Mouse (Mus musculus) heart, postnatal 0 days (tissue): ENCODE data around the gene Ntrk3. TPM values are rescaled to one million over a fixed set of nuclear protein-coding genes. Genes with fewer than 3 reads are reported as not detected.

ENCODE experiments used
- ATAC-seq: fragments of 200-750 bp; cut with Nextera tagmentation; 2 replicates; pipeline ENCODE4 v1.8.0; 2017; ENCODE audit warnings: low read depth, moderate number of reproducible peaks, moderate library complexity; ENCODE audit not compliant: insufficient read depth
- DNase-seq: peaks from one replicate; pipeline ENCODE4 v3.0.0-alpha.2; 2016; ENCODE audit warnings: low spot score
- H3K27ac ChIP-seq: fragments of 300-500 bp; sonication (generic); 2 replicates; pipeline ENCODE4 v1.5.1; 2014; ENCODE audit warnings: low read depth, mild to moderate bottlenecking
- H3K27me3 ChIP-seq: fragments of 300-500 bp; sonication (generic); 2 replicates; pipeline ENCODE4 v1.6.1; 2014; ENCODE audit warnings: low read length, mixed read lengths; ENCODE audit not compliant: control insufficient read depth, insufficient read depth
- H3K36me3 ChIP-seq: fragments of 300-500 bp; sonication (generic); replicated peaks from 2 replicates; pipeline ENCODE4 v1.6.1; 2014; ENCODE audit warnings: low read length, mixed read lengths; ENCODE audit not compliant: control insufficient read depth, insufficient read depth
- H3K4me1 ChIP-seq: fragments of 300-500 bp; sonication (generic); 2 replicates; pipeline ENCODE4 v1.6.1; 2014; ENCODE audit warnings: antibody characterized with exemption; ENCODE audit not compliant: control insufficient read depth, insufficient read depth
- H3K4me2 ChIP-seq: fragments of 300-500 bp; sonication (generic); 2 replicates; pipeline ENCODE4 v1.6.1; 2014; ENCODE audit warnings: low read depth, mild to moderate bottlenecking, low read length, moderate library complexity
- H3K4me3 ChIP-seq: fragments of 300-500 bp; sonication (generic); 2 replicates; pipeline ENCODE4 v1.5.1; 2014; ENCODE audit warnings: low read depth, low read length
- H3K9ac ChIP-seq: fragments of 300-500 bp; sonication (generic); replicated peaks from 2 replicates; pipeline ENCODE4 v1.6.1; 2014; ENCODE audit warnings: low read depth, low read length, mixed read lengths
- H3K9me3 ChIP-seq: fragments of 300-500 bp; sonication (generic); replicated peaks from 2 replicates; pipeline ENCODE4 v1.6.1; 2016; ENCODE audit warnings: low read length; ENCODE audit not compliant: control insufficient read depth
- CTCF ChIP-seq: IDR thresholded peaks from 2 replicates; pipeline ENCODE4 v1.5.1; 2016; ENCODE audit warnings: antibody characterized with exemption, control low read depth, low read depth
- EP300 ChIP-seq: IDR thresholded peaks from 2 replicates; pipeline ENCODE4 v1.6.1; 2016; ENCODE audit warnings: antibody characterized with exemption, low read depth
- WGBS: fragments of 180-500 bp; shearing (Covaris S2); extraction: QIAGEN DNeasy Blood & Tissue Kit; methylation state at CpG from one replicate; pipeline ENCODE4 v1.1.7; 2014; 5-methylcytosine and 5-hydroxymethylcytosine counted together
- polyA plus RNA-seq: library from polyadenylated mRNA; unstranded; fragments of >200 nt; fragmentation: Nextera tagmentation; extraction: Ambion mirVana; gene quantifications from 2 replicates; pipeline ENCODE4 v1.2.1, GENCODE M21; 2015
- total RNA-seq: library from RNA; depleted of rRNA; stranded (reverse); fragments of >200 nt; gene quantifications from 2 replicates; pipeline ENCODE4 v1.2.3, GENCODE M21; 2014; ENCODE audit warnings: low replicate concordance

The Ntrk3 gene
- total and polyA plus RNA-seq, 2 experiments from 2014 or later, result 1.1 to 4.2 TPM

- Histone ChIP-seq H3K4me2 (no peak overlapping the region), H3K4me1 (no peaks in the 10 kb centered on the region), H3K4me3 (no peak overlapping the region), H3K27ac (no peak overlapping the region), H3K36me3 (no peaks in the 10 kb centered on the region), H3K9ac (no peak overlapping the region), H3K27me3 (no peaks in the 10 kb centered on the region), H3K9me3 (no peaks in the 10 kb centered on the region)
- DNase-seq (no peak), ATAC-seq (no peak)
- 59% methylated on average over 4 of the region's 4 CpGs for WGBS
- TF ChIP-seq CTCF, result no peak
- no peak for TF ChIP-seq EP300
These were observed 557.7 kb downstream of the Ntrk3 start for GRCm38 (mm10) chr7:78179996-78180665.

- Histone ChIP-seq H3K4me1 (no peaks in the 10 kb centered on the region), H3K4me2 (no peak overlapping the region), H3K4me3 (no peak overlapping the region), H3K27me3 (no peaks in the 10 kb centered on the region), H3K9ac (no peak overlapping the region), H3K36me3 (no peaks in the 10 kb centered on the region), H3K9me3 (no peaks in the 10 kb centered on the region), H3K27ac (no peak overlapping the region)
- 72% methylated on average over 5 of the region's 5 CpGs for WGBS
- ATAC-seq (no peak), DNase-seq (no peak)
- TF ChIP-seq EP300 (no peak), CTCF (no peak)
These were observed 565.4 kb downstream of the Ntrk3 start for GRCm38 (mm10) chr7:78172267-78172955.

DNA sequence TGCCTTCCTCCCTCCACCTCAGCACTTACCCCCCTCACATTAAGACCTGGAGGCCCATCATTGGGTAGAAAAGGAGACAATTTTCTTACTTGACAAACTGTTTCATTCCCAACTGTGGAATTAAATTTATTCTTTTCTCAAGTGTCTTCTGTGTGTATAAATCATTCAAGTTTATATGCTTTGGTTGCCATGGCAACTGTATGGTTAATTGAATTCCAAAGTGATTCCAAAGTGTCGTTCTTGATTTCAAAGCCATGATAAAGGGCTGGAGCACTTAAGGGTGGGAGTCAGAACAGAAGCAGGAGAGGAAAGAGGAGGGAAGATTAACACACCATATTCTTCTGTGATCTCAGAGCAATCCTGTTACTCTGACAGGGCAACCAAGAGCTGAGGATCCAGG is 572.3 kb downstream of the Ntrk3 start:
- TF ChIP-seq EP300 (no peak), CTCF (no peak)
- no peak for DNase-seq
- WGBS, result 53% methylated on average over 1 of the region's 1 CpGs
- no peak overlapping the region for H3K9ac ChIP-seq
- no peaks in the 10 kb centered on the region for H3K36me3 ChIP-seq
- no peaks in the 10 kb centered on the region for H3K9me3 ChIP-seq
- no peak overlapping the region for H3K27ac ChIP-seq
- no peaks in the 10 kb centered on the region for H3K4me1 ChIP-seq
- no peak for ATAC-seq
- H3K27me3 ChIP-seq, result no peaks in the 10 kb centered on the region
- no peak overlapping the region for H3K4me3 ChIP-seq
- no peak overlapping the region for H3K4me2 ChIP-seq

GRCm38 (mm10) chr7:78157946-78158345 is 579.9 kb downstream of the Ntrk3 start:
- ATAC-seq (no peak), DNase-seq (no peak)
- H3K4me1 ChIP-seq, result no peaks in the 10 kb centered on the region
- H3K4me2 ChIP-seq, result no peak overlapping the region
- H3K9ac ChIP-seq, result no peak overlapping the region
- H3K27me3 ChIP-seq, result no peaks in the 10 kb centered on the region
- TF ChIP-seq EP300, result no peak
- no peak for TF ChIP-seq CTCF
- H3K4me3 ChIP-seq, result no peak overlapping the region
- H3K27ac ChIP-seq, result no peak overlapping the region
- no peaks in the 10 kb centered on the region for H3K36me3 ChIP-seq
- no peaks in the 10 kb centered on the region for H3K9me3 ChIP-seq
- 67% methylated on average over 2 of the region's 2 CpGs for WGBS

GRCm38 (mm10) chr7:78145251-78145650 is 592.6 kb downstream of the Ntrk3 start:
- no peak for DNase-seq
- 58% methylated on average over 4 of the region's 4 CpGs for WGBS
- ATAC-seq, result no peak
- TF ChIP-seq EP300 (no peak), CTCF (no peak)
- no peak overlapping the region for H3K27ac ChIP-seq
- no peaks in the 10 kb centered on the region for H3K36me3 ChIP-seq
- no peak overlapping the region for H3K9ac ChIP-seq
- H3K27me3 ChIP-seq, result no peaks in the 10 kb centered on the region
- no peaks in the 10 kb centered on the region for H3K9me3 ChIP-seq
- H3K4me2 ChIP-seq, result no peak overlapping the region
- H3K4me3 ChIP-seq, result no peak overlapping the region
- no peaks in the 10 kb centered on the region for H3K4me1 ChIP-seq
